Mouse (Mus musculus): Measurements from ENCODE around the gene Capn2. TPM values are rescaled to one million over a fixed set of nuclear protein-coding genes. Genes with fewer than 3 reads are reported as not detected.

The Capn2 gene
- polyA plus RNA-seq, 1 experiment = 30.1 TPM

DNA sequence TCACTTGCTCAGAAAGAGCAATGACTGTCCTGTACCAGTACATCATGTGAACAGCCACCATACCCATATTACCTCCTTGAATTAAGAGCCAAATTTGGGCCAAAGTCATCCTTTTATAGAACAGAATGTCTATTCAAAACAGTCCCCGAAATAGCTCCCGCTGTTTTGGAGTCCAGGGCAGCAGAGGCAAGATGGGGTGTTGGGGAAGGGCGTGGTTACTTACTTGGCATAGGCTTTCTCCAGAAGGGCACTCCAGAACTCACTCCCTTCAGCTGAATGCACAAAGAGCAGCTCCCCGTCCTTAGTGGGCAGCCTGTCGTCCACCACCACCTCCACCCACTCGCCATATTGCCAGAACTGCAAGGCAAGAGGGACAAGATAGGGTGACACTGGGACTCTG is 25.6 kb downstream of the Capn2 start:
- no peak for TF ChIP-seq CTCF (IDR thresholded peaks at IDR 0.05; ENCODE audit: control insufficient read depth, insufficient read depth, low read length)
- no peak for TF ChIP-seq POLR2A (IDR thresholded peaks at IDR 0.05; ENCODE audit: borderline replicate concordance, control insufficient read depth, low read depth, low read length)
- WGBS = 77% methylated on average over 6 of the region's 6 CpGs
- H3K4me3 ChIP-seq (replicated peaks; ENCODE audit: control insufficient read depth, low read depth, low read length) = no peak overlapping the region
- H3K27ac ChIP-seq (ENCODE audit: control insufficient read depth, insufficient read depth, low read depth, low read length, poor library complexity) = no peak overlapping the region
- H3K4me1 ChIP-seq (ENCODE audit: control insufficient read depth, insufficient read depth, low read length) = no peaks in the 10 kb centered on the region; the same call in 1 of the 2 replicates

DNA sequence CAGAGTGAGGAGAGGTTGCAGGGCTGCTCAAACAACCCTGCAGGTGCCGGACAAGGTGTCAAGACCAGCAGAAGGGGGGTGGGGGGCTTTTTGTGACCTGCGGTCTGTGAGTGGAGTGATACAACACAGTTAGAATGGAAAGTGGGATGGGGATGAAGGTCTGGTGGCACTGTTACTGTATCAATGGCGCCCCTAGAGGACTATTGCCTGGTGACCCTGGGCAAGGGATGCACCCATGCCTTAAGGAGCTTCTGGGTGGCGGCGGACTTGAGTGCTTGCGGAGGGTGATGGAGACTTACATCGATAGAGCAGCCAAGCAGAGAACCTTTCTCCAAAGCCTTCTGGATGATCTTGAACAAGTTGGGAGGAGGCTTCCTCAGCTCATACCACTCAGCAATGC is 26.8 kb downstream of the Capn2 start:
- Histone ChIP-seq H3K27ac (ENCODE audit: control insufficient read depth, insufficient read depth, low read depth, low read length, poor library complexity) (no peak overlapping the region), H3K4me3 (replicated peaks; ENCODE audit: control insufficient read depth, low read depth, low read length) (no peak overlapping the region), H3K4me1 (ENCODE audit: control insufficient read depth, insufficient read depth, low read length) (no peaks in the 10 kb centered on the region; the same call in 1 of the 2 replicates)
- WGBS = 84% methylated on average over 7 of the region's 7 CpGs
- no peak for TF ChIP-seq POLR2A (IDR thresholded peaks at IDR 0.05; ENCODE audit: borderline replicate concordance, control insufficient read depth, low read depth, low read length)
- peak; percentile 10; the same call in 1 of the 2 replicates for TF ChIP-seq CTCF (IDR thresholded peaks at IDR 0.05; ENCODE audit: control insufficient read depth, insufficient read depth, low read length)

DNA sequence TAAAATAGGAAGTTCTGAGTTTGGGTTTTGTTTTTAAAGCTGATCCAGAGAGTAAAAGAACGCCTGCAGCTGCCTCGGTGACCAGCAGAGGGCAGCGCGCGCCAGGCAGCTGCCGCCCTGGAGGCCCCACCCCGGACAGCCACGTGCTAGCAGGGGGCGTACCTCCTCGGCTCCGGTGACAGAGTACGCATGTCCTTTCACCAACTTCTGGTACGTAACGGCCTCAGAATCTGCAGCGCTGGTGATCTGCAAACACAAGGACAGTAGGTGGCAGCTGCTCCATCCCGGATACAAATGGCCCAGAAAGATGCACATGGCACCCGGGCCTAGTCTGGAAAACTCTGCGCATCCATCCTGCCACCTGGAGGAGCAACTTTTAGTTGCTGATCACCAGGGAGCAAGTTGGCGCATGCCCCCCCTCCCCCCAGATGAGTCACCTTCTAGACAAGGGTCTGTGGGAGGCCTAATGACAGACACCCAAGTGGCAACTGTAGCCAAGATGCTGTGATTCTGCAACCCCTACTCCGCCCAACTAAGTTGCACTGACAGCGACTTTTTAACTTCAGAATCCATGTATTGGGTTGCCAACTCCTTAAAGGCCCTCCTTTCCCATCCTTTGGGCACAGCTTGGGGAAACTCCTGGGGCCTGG is 27.5 kb downstream of the Capn2 start:
- Histone ChIP-seq H3K4me3 (replicated peaks; ENCODE audit: control insufficient read depth, low read depth, low read length) (no peak overlapping the region), H3K27ac (ENCODE audit: control insufficient read depth, insufficient read depth, low read depth, low read length, poor library complexity) (no peak overlapping the region), H3K4me1 (ENCODE audit: control insufficient read depth, insufficient read depth, low read length) (no peaks in the 10 kb centered on the region; the same call in 1 of the 2 replicates)
- 9% methylated on average over 21 of the region's 21 CpGs for WGBS
- TF ChIP-seq POLR2A (IDR thresholded peaks at IDR 0.05; ENCODE audit: borderline replicate concordance, control insufficient read depth, low read depth, low read length) (no peak), CTCF (IDR thresholded peaks at IDR 0.05; ENCODE audit: control insufficient read depth, insufficient read depth, low read length) (peak; percentile 86)

DNA sequence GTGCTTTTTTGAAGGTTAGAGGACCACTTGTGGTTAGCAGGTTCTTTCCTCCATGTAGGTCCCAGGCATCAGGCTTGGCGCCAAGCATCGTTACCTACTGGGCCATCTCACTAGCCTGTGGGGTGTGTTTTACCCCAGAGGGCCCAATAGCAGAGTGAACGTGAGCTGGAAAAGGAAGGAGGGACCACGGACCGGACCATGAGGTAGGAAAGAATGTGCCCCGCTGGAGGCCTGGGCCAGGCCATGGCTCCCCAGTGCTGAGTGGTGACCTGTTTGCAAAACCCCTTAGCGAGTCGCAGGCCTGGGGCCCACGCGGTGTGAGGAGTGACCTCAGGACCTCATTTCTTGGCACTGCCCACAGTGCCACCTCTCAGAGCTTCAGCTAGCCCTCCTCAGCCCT is 28.9 kb downstream of the Capn2 start:
- H3K4me1 ChIP-seq (ENCODE audit: control insufficient read depth, insufficient read depth, low read length) = no peaks in the 10 kb centered on the region; the same call in 1 of the 2 replicates
- H3K4me3 ChIP-seq (replicated peaks; ENCODE audit: control insufficient read depth, low read depth, low read length) = no peak overlapping the region
- WGBS = 94% methylated on average over 10 of the region's 10 CpGs
- TF ChIP-seq POLR2A (IDR thresholded peaks at IDR 0.05; ENCODE audit: borderline replicate concordance, control insufficient read depth, low read depth, low read length) = no peak
- TF ChIP-seq CTCF (IDR thresholded peaks at IDR 0.05; ENCODE audit: control insufficient read depth, insufficient read depth, low read length) = no peak
- H3K27ac ChIP-seq (ENCODE audit: control insufficient read depth, insufficient read depth, low read depth, low read length, poor library complexity) = no peak overlapping the region

GRCm38 (mm10) chr1:182483910-182484274 is 33.5 kb downstream of the Capn2 start:
- 91% methylated on average over 12 of the region's 12 CpGs for WGBS
- no peak for TF ChIP-seq CTCF (IDR thresholded peaks at IDR 0.05; ENCODE audit: control insufficient read depth, insufficient read depth, low read length)
- no peak for TF ChIP-seq POLR2A (IDR thresholded peaks at IDR 0.05; ENCODE audit: borderline replicate concordance, control insufficient read depth, low read depth, low read length)
- H3K4me3 ChIP-seq (replicated peaks; ENCODE audit: control insufficient read depth, low read depth, low read length) = no peak overlapping the region
- H3K27ac ChIP-seq (ENCODE audit: control insufficient read depth, insufficient read depth, low read depth, low read length, poor library complexity) = no peak overlapping the region
- no peaks in the 10 kb centered on the region for H3K4me1 ChIP-seq (ENCODE audit: control insufficient read depth, insufficient read depth, low read length)

DNA sequence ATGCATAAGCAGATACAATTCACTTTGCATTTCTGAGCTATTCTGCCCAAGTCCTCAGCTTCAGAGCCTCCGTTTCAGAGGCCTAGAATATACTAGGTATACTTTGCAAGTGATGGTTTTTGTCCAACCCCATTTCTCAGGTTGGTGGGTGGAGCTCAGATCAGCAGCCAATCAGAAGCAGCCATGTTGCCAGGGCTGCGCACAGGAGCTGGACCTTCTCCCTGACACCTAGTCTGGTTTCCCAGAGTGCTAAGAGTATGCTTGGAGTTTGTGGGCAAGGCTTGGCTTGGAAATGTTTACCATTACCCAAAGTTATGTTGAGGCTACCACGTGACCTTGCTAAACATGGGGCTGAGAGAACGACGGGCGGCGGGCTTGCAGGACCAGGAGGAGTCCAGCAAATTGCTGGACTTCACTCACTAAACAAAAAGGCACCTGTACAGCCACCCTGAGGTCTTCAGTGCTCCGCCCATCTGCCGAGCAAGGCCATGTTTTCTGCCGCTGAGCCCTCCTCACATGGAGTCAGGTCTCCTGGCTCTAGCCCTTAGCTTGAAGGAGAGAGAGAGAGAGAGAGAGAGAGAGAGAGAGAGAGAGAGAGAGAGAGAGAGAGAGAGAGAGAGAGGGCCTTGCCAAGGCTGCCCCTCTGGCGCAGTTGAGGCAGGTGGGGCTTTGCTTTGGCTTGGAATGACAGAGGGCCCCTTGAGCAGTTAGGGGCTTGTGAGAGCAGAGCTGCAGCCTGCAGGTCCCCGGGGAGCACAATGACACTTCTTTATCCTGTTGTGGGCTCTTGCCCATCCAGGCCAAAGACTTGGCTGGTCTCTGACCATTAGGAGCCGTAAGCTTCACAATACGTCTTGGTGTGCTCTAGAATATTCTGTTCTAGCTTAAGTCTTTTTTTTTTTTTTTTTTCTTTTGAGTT is 34.2 kb downstream of the Capn2 start:
- Histone ChIP-seq H3K4me3 (replicated peaks; ENCODE audit: control insufficient read depth, low read depth, low read length) (no peak overlapping the region), H3K27ac (ENCODE audit: control insufficient read depth, insufficient read depth, low read depth, low read length, poor library complexity) (no peak overlapping the region), H3K4me1 (ENCODE audit: control insufficient read depth, insufficient read depth, low read length) (no peaks in the 10 kb centered on the region)
- TF ChIP-seq CTCF (IDR thresholded peaks at IDR 0.05; ENCODE audit: control insufficient read depth, insufficient read depth, low read length) (no peak), POLR2A (IDR thresholded peaks at IDR 0.05; ENCODE audit: borderline replicate concordance, control insufficient read depth, low read depth, low read length) (no peak)
- 82% methylated on average over 14 of the region's 14 CpGs for WGBS

- H3K4me3 ChIP-seq (replicated peaks; ENCODE audit: control insufficient read depth, low read depth, low read length) = no peak overlapping the region
- TF ChIP-seq POLR2A (IDR thresholded peaks at IDR 0.05; ENCODE audit: borderline replicate concordance, control insufficient read depth, low read depth, low read length) (no peak), CTCF (IDR thresholded peaks at IDR 0.05; ENCODE audit: control insufficient read depth, insufficient read depth, low read length) (no peak)
- H3K27ac ChIP-seq (ENCODE audit: control insufficient read depth, insufficient read depth, low read depth, low read length, poor library complexity) = no peak overlapping the region
- WGBS = 80% methylated on average over 10 of the region's 10 CpGs
- H3K4me1 ChIP-seq (ENCODE audit: control insufficient read depth, insufficient read depth, low read length) = no peaks in the 10 kb centered on the region
Measured at GRCm38 (mm10) chr1:182481646-182482295, 35.6 kb downstream of the Capn2 start.

DNA sequence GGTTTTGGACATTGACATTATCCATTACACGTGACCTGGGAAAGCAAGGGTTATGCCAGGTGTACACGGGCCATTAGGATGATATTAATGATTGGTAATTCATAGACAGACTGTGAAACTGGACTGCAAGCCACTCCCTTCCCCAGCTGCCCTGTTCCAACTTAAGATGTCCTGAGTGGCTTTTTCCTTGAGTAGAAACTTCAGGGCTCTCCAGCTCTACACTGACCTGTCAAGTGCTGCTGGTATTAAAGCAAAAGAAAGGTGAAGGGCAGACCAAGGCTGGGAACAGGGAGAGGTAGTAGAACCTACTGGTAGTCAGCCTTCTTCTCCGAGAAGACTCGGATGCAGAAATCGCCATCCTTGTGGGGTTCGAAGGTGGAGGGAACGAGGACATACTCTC is 36.3 kb downstream of the Capn2 start:
- H3K27ac ChIP-seq (ENCODE audit: control insufficient read depth, insufficient read depth, low read depth, low read length, poor library complexity) = no peak overlapping the region
- WGBS = 85% methylated on average over 7 of the region's 7 CpGs
- no peaks in the 10 kb centered on the region for H3K4me1 ChIP-seq (ENCODE audit: control insufficient read depth, insufficient read depth, low read length)
- TF ChIP-seq POLR2A (IDR thresholded peaks at IDR 0.05; ENCODE audit: borderline replicate concordance, control insufficient read depth, low read depth, low read length) (no peak), CTCF (IDR thresholded peaks at IDR 0.05; ENCODE audit: control insufficient read depth, insufficient read depth, low read length) (no peak)
- H3K4me3 ChIP-seq (replicated peaks; ENCODE audit: control insufficient read depth, low read depth, low read length) = no peak overlapping the region

Measured in bone marrow, adult 2 months (tissue).